Mouse (Mus musculus): ENCODE results near the gene Rc3h2. TPM values are rescaled to one million over a fixed set of nuclear protein-coding genes. Genes with fewer than 3 reads are reported as not detected.

Gene Rc3h2
- polyA plus RNA-seq (2014; fragmentation: Illumina TruSeq; extraction: RNeasy Lipid Tissue Mini Kit (QIAGEN cat#74804); ENCODE audit: low replicate concordance), result 47.6 TPM

DNA sequence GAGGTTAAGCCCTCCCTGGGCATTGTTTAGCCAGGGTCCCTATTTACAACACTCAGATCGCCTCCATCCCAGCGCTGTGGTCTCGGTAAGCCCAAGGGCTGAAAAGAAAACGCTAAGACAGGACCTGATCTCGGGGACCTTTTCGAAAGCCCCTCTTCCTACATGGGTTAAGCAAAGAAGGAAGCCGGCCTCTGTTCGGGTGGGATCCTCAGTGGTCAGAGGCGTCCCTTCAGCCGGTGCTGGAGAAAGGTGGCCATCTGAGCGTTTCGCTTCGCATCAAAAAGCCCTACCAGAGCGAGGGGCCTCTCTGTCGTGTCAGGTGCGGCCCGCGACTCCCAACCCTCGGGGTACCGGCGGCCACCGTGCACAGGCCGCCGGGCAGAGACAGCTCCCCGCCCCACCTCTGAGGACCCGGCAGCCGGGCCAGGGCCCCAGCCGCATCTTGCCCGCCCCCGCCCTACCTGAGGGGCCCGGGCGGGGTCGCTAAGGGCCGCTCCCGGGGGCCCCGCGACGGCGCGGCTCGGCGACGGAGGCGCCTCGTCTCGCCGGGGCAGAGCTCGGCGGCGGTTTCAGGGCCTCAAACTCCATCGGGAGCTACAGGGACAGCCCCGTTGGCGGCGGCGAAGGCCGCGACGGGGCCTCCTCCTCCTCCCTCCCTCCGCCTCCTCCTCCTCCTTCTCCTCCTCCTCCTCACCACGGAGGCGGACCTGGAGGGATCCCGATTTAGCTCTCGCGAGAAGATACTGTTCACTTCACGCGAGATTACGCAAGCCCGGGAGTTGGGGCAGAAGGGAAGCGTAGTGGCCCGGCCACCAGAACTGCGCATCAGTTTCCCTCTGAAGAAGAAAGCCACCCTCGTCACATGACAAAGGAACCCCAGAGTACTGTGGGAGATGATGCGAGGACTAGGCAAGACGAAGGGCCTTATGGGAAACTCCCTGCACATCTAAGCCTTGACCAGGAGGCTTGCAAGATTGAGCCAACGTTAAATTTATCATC lies at the start of gene Rc3h2:
Rc3h2 (minus strand) TSS at position 598 of the 999 bp plus-strand sequence.

DNA sequence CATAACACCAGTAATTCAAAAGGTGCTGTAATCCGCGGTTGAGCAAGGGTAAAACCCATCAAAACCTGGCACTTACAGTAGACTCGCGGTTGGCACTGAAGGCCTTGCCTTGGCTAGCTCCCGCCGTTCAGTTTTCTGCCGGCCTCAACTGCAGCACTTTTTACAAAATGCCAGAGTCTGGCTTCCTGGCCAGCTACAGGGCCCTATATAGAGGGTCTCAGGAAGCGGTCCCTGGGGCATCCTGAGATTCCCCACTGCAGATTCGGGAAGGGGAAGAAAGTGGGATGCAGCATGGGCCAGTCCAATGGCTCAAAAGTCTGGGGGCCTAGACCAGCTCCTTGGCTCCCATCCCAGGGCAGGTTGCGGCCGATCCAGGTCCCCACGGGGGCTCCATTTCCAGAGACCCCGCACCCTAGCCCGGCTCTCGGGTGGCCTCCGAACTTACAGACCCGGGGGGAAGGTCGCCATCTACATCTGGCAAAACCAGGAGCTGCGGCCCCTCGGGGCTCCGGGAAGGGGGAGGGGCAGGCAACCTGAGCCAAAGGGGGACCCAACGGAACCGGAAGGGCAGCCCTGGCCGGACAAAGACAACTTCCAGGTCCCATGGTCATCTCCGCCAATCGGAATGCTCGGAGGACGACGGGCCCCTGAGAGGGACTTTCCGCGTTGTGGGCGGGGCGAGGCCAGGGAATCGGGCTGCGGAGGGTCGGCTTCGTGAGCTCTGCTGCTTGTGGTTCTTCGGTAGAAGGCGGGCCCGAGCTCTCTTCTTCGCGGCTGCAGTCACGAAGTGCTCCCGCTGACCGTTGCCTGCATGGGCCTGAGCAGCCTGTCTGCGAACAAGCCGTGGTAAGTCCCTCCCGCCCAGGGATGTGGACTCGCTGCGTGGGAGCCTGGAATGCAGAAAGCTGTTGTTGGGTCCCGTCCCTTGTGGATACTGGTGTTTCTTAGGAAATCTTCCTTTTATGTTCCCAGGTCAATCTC lies 20.2 kb upstream of the Rc3h2 start, which contains the start of the genes Zbtb26, Zbtb6 and Rabgap1:
Zbtb26 (minus strand) TSS at position 525 of the 981 bp plus-strand sequence.
Zbtb6 (minus strand) TSS at position 561 of the 981 bp plus-strand sequence.
Rabgap1 (plus strand) TSS at position 669 of the 981 bp plus-strand sequence.

DNA sequence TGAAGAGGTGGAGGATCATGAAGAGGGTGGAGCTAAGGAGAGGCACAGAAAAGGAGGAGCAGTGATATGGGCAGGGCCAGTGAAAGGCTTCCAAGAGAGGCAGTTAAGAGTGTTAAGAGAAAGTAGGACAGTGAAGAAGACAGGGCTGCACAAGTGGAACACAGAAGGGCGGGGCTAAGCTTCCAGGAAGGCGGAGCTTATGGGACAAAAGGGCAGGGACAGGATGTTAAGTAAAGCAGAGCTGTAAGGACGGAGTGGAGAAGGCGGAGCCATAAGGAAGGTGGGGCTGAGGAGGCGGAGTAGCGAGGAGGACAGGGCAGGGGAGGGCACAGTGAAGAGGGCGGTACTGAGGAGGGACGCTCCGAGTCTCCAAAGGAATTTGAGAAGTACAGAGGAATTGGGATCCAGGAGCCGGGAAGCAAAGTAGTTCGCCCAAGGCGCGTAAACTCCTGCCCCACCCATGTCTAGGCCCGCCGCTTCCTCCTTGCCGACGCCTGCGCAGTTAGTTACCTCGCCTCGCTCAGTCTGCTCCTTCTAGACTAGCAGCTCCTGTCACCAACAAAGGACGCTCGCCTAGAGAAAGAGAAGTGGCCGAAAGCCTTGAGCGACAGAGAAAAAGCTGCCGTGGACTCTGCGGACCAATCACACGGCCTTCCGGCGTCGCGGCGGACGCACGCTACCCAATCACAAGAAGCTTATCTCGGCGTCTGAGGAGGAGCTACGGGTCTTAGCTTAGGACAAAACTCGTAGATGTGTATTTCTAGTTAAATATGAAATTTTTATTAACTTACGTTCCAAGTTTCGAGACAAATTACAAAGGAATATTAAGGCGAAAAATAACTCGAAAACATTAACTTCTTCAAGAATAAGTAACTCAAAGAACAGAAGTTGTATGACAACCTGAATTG lies 63.8 kb downstream of the Rc3h2 start, which contains the start of gene Pdcl:
Pdcl (minus strand) TSS at position 700 of the 908 bp plus-strand sequence.

DNA sequence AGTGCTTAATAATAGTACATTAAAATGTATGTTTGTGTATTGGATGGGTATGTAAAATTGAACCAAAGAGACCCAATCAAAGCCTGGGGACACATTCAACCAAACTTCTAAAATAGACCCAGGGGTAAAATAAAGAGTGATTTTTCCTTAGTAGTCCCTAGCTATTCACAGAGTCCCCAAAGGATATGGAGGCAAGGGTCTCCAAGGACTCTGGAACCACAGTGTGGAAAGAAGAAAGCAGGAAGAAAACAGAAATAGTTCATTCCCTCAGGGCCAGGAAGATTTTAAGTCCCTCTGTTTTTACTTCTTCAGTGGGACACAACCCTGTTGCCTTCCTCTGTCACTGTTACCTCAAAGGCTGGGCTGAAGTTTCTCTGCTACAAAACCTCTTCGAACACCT lies 96.5 kb downstream of the Rc3h2 start, which contains the start of gene Olfr368:
Olfr368 (plus strand) TSS at position 301 of the 400 bp plus-strand sequence.

Other genes starting within 250 kb of the Rc3h2 start
- gene Olfr365, start 234.7 kb downstream of the Rc3h2 start, polyA plus RNA-seq (2014; fragmentation: Illumina TruSeq; extraction: RNeasy Lipid Tissue Mini Kit (QIAGEN cat#74804); ENCODE audit: low replicate concordance), result not detected
- gene Olfr366, start 211.3 kb downstream of the Rc3h2 start, polyA plus RNA-seq (2014; fragmentation: Illumina TruSeq; extraction: RNeasy Lipid Tissue Mini Kit (QIAGEN cat#74804); ENCODE audit: low replicate concordance), result not detected
- gene Olfr368, start 96.4 kb downstream of the Rc3h2 start, polyA plus RNA-seq (2014; fragmentation: Illumina TruSeq; extraction: RNeasy Lipid Tissue Mini Kit (QIAGEN cat#74804); ENCODE audit: low replicate concordance), result not detected
- gene Pdcl, start 63.6 kb downstream of the Rc3h2 start, polyA plus RNA-seq (2014; fragmentation: Illumina TruSeq; extraction: RNeasy Lipid Tissue Mini Kit (QIAGEN cat#74804); ENCODE audit: low replicate concordance), result 80.2 TPM
- 15.1 TPM for gene Zbtb26, start 20.2 kb upstream of the Rc3h2 start, polyA plus RNA-seq (2014; fragmentation: Illumina TruSeq; extraction: RNeasy Lipid Tissue Mini Kit (QIAGEN cat#74804); ENCODE audit: low replicate concordance)
- gene Zbtb6, start 20.3 kb upstream of the Rc3h2 start, polyA plus RNA-seq (2014; fragmentation: Illumina TruSeq; extraction: RNeasy Lipid Tissue Mini Kit (QIAGEN cat#74804); ENCODE audit: low replicate concordance), result 64.6 TPM
- gene Rabgap1, start 20.4 kb upstream of the Rc3h2 start, polyA plus RNA-seq (2014; fragmentation: Illumina TruSeq; extraction: RNeasy Lipid Tissue Mini Kit (QIAGEN cat#74804); ENCODE audit: low replicate concordance), result 24.1 TPM
- gene Gpr21, start 93.4 kb upstream of the Rc3h2 start, polyA plus RNA-seq (2014; fragmentation: Illumina TruSeq; extraction: RNeasy Lipid Tissue Mini Kit (QIAGEN cat#74804); ENCODE audit: low replicate concordance), result 0.41 TPM